Mouse (Mus musculus) intestine, embryonic 14.5 days (tissue): ENCODE results near the gene A530016L24Rik. TPM values are rescaled to one million over a fixed set of nuclear protein-coding genes. Genes with fewer than 3 reads are reported as not detected.

Source experiments
- ATAC-seq: fragments of 200-750 bp; cut with Nextera tagmentation; replicated peaks from 2 replicates; pipeline ENCODE4 v1.8.0; 2017; ENCODE audit warnings: low read depth, moderate number of reproducible peaks, moderate TSS enrichment, moderate library complexity; ENCODE audit not compliant: low FRiP score, low TSS enrichment
- DNase-seq: peaks from one replicate; pipeline ENCODE4 v3.0.0-alpha.2; 2018; ENCODE audit warnings: low spot score
- H3K27ac ChIP-seq: fragments of 300-500 bp; sonication (generic); 2 replicates; pipeline ENCODE4 v1.5.1; 2014; ENCODE audit warnings: low read depth, mild to moderate bottlenecking, control low read depth
- H3K27me3 ChIP-seq: fragments of 300-500 bp; sonication (generic); replicated peaks from 2 replicates; pipeline ENCODE4 v1.6.1; 2014; ENCODE audit warnings: low read length, control low read depth; ENCODE audit not compliant: control insufficient read depth, insufficient read depth
- H3K36me3 ChIP-seq: fragments of 300-500 bp; sonication (generic); 2 replicates; pipeline ENCODE4 v1.6.1; 2014; ENCODE audit warnings: low read length, control low read depth; ENCODE audit not compliant: control insufficient read depth, insufficient read depth
- H3K4me1 ChIP-seq: fragments of 300-500 bp; sonication (generic); replicated peaks from 2 replicates; pipeline ENCODE4 v1.6.1; 2014; ENCODE audit warnings: low read length, control low read depth, mixed read lengths; ENCODE audit not compliant: control insufficient read depth, insufficient read depth
- H3K4me2 ChIP-seq: fragments of 300-500 bp; sonication (generic); 2 replicates; pipeline ENCODE4 v1.6.1; 2014; ENCODE audit warnings: low read length
- H3K4me3 ChIP-seq: fragments of 300-500 bp; sonication (generic); 2 replicates; pipeline ENCODE4 v1.5.1; 2014; ENCODE audit warnings: low read depth, low read length, control low read depth, mixed read lengths
- H3K9ac ChIP-seq: fragments of 300-500 bp; sonication (generic); 2 replicates; pipeline ENCODE4 v1.6.1; 2014; ENCODE audit warnings: mild to moderate bottlenecking, low read length
- H3K9me3 ChIP-seq: fragments of 300-500 bp; sonication (generic); 2 replicates; pipeline ENCODE4 v1.6.1; 2016; ENCODE audit warnings: low read length, control low read depth; ENCODE audit not compliant: control insufficient read depth
- whole genome bisulfite sequencing: fragments of 180-500 bp; shearing (Covaris S2); extraction: QIAGEN DNeasy Blood & Tissue Kit; methylation state at CpG from one replicate; pipeline ENCODE4 v1.1.7; 2014; 5-methylcytosine and 5-hydroxymethylcytosine counted together
- polyA plus RNA-seq: library from polyadenylated mRNA; unstranded; fragments of >200 nt; fragmentation: Nextera tagmentation; extraction: Ambion mirVana; gene quantifications from 2 replicates; pipeline ENCODE4 v1.2.1, GENCODE M21; 2014

Gene A530016L24Rik
- polyA plus RNA-seq, 1 experiment from 2014 or later: 0.41 TPM

GRCm38 (mm10) chr12:112457839-112458238, 31.4 kb upstream of the A530016L24Rik start:
- Histone ChIP-seq H3K27me3 (no peaks in the 10 kb centered on the region), H3K4me3 (no peak overlapping the region), H3K36me3 (no peaks in the 10 kb centered on the region), H3K4me1 (no peaks in the 10 kb centered on the region), H3K4me2 (no peak overlapping the region), H3K27ac (no peak overlapping the region), H3K9me3 (no peaks in the 10 kb centered on the region), H3K9ac (no peak overlapping the region)
- no peak for DNase-seq
- ATAC-seq: no peak
- WGBS: 60% methylated on average over 4 of the region's 4 CpGs

- Histone ChIP-seq H3K4me3 (no peak overlapping the region), H3K4me1 (no peaks in the 10 kb centered on the region), H3K27ac (no peak overlapping the region), H3K36me3 (no peaks in the 10 kb centered on the region), H3K4me2 (no peak overlapping the region), H3K9me3 (no peaks in the 10 kb centered on the region), H3K27me3 (no peaks in the 10 kb centered on the region), H3K9ac (no peak overlapping the region)
- ATAC-seq: no peak
- WGBS: 34% methylated on average over 12 of the region's 12 CpGs
- no peak for DNase-seq
These were observed 26.8 kb upstream of the A530016L24Rik start for GRCm38 (mm10) chr12:112462423-112462822.

DNA sequence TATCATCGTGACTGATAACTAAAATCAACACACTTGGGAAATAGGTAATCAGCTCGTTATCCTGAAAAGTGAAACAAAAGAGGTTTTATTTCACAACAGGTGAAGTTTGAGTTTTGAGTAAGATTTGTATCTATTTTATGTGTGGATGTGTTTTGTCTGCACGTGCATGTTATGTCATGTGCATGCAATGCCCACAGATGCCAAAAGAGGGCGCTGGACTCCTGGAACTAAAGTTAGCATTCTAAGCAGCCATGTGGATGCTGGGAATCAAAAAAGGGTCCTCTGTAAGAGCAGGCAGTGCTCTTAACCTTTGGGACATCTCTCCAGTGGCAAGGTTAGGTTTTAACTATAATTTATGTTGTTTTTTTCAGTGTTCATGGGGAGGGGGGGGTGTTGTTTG, 26.0 kb upstream of the A530016L24Rik start:
- no peaks in the 10 kb centered on the region for H3K9me3 ChIP-seq
- no peaks in the 10 kb centered on the region for H3K36me3 ChIP-seq
- H3K4me2 ChIP-seq: no peak overlapping the region
- ATAC-seq (no peak), DNase-seq (no peak)
- no peak overlapping the region for H3K9ac ChIP-seq
- H3K27me3 ChIP-seq: no peaks in the 10 kb centered on the region
- no peak overlapping the region for H3K27ac ChIP-seq
- 70% methylated on average over 4 of the region's 4 CpGs for WGBS
- H3K4me3 ChIP-seq: no peak overlapping the region
- no peaks in the 10 kb centered on the region for H3K4me1 ChIP-seq

DNA sequence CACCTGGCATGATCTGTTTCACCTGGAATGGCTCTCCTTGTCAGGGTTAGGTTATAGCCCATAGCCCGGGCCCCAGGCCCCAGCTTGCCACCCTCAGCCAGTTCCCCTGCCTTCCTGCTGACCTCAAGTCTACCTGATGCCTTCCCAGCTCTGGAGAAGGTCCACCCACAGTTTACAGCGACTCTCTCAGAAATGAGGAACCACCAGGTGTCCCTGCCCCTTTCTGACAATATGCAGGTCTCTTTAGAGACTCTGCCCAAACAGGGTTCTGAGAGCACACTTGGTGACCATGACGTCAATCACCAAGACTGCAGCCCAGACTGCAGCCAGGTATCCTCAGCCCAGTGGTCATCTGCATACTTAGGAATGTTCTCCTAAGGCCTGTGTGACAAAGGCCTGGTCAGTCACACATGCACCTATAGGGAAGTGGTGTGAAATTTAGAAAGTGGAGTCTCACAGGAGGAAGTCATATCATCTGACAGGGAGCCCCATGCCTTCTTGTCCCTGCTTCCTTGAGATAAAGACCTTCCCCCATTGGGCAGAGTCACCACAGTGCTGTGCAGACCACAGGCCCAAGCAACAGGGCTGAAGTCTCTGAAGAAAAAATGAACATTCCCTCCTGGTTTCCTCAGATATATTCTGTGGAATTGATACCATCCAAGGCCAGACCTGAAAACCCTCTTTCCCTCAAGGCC, 25.4 kb upstream of the A530016L24Rik start:
- no peaks in the 10 kb centered on the region for H3K9me3 ChIP-seq
- no peak overlapping the region for H3K9ac ChIP-seq
- no peak for ATAC-seq
- WGBS: 93% methylated on average over 3 of the region's 3 CpGs
- DNase-seq: no peak
- H3K27me3 ChIP-seq: no peaks in the 10 kb centered on the region
- H3K4me3 ChIP-seq: no peak overlapping the region
- H3K27ac ChIP-seq: no peak overlapping the region
- no peak overlapping the region for H3K4me2 ChIP-seq
- H3K4me1 ChIP-seq: no peaks in the 10 kb centered on the region
- H3K36me3 ChIP-seq: no peaks in the 10 kb centered on the region

- DNase-seq (no peak), ATAC-seq (no peak)
- Histone ChIP-seq H3K4me2 (no peak overlapping the region), H3K9ac (no peak overlapping the region), H3K9me3 (no peaks in the 10 kb centered on the region), H3K27ac (no peak overlapping the region), H3K36me3 (no peaks in the 10 kb centered on the region), H3K4me3 (no peak overlapping the region), H3K27me3 (no peaks in the 10 kb centered on the region), H3K4me1 (no peaks in the 10 kb centered on the region)
- 84% methylated on average over 3 of the region's 3 CpGs for WGBS
These were observed 24.7 kb upstream of the A530016L24Rik start for GRCm38 (mm10) chr12:112464516-112464915.

DNA sequence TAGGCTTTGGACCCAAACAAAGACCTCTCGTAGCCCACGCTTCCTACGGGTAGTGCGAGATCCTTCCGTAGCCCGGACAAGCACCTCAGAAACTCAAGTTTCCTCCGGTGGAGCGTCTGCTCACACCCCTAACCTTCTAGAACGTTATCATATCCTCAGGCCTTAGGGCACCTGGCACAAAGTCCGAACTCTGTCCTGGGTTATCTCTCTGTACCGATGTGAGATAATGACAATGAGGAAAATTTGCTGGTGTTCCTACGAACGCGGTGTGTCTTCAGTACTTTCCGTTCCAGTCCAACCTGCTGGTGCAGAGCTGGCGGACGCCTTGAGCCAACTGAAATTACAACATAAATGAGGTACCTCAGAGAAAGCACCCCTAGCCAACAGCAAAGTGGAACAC, 23.3 kb upstream of the A530016L24Rik start:
- 85% methylated on average over 17 of the region's 17 CpGs for WGBS
- Histone ChIP-seq H3K27ac (no peak overlapping the region), H3K9ac (no peak overlapping the region), H3K9me3 (no peaks in the 10 kb centered on the region), H3K4me1 (no peaks in the 10 kb centered on the region), H3K36me3 (no peaks in the 10 kb centered on the region), H3K4me2 (no peak overlapping the region), H3K27me3 (0 out of 2 replicates have a peak, but pooled peaks cover 2% of the 10 kb centered on the region), H3K4me3 (no peak overlapping the region)
- no peak for DNase-seq
- no peak for ATAC-seq

DNA sequence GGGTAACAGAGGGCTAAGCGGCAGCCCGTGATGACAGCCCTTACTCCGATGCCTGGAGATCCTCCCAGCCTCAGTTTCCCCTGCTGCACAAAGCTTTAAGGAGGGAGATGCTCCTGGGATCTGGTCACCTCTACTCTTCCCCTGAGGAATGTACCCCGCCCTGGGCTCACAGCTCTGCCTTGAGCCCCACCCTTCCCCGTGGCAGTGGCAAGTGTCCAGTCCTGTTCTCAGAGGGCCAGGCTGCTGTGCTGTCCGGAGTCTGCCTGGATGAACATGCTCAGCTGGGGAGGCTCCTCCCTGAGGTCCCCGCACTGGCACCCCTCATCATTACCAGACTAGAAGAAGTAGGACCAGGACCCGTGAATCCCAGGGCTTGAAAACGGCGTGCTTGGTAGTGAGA, 21.9 kb upstream of the A530016L24Rik start:
- H3K27me3 ChIP-seq: 0 out of 2 replicates have a peak, but pooled peaks cover 5% of the 10 kb centered on the region
- no peak for DNase-seq
- 79% methylated on average over 10 of the region's 10 CpGs for WGBS
- H3K36me3 ChIP-seq: no peaks in the 10 kb centered on the region
- no peak for ATAC-seq
- no peak overlapping the region for H3K27ac ChIP-seq
- no peak overlapping the region for H3K4me2 ChIP-seq
- H3K4me1 ChIP-seq: no peaks in the 10 kb centered on the region
- H3K9ac ChIP-seq: no peak overlapping the region
- no peaks in the 10 kb centered on the region for H3K9me3 ChIP-seq
- H3K4me3 ChIP-seq: no peak overlapping the region

- Histone ChIP-seq H3K9me3 (no peaks in the 10 kb centered on the region), H3K27me3 (peaks cover 7% of the 10 kb centered on the region; the same call in 1 of the 2 replicates), H3K36me3 (no peaks in the 10 kb centered on the region), H3K27ac (no peak overlapping the region), H3K4me2 (no peak overlapping the region), H3K4me3 (no peak overlapping the region), H3K9ac (no peak overlapping the region), H3K4me1 (no peaks in the 10 kb centered on the region)
- WGBS: 90% methylated on average over 7 of the region's 7 CpGs
- ATAC-seq (no peak), DNase-seq (no peak)
These were observed 19.9 kb upstream of the A530016L24Rik start for GRCm38 (mm10) chr12:112469393-112469792.

DNA sequence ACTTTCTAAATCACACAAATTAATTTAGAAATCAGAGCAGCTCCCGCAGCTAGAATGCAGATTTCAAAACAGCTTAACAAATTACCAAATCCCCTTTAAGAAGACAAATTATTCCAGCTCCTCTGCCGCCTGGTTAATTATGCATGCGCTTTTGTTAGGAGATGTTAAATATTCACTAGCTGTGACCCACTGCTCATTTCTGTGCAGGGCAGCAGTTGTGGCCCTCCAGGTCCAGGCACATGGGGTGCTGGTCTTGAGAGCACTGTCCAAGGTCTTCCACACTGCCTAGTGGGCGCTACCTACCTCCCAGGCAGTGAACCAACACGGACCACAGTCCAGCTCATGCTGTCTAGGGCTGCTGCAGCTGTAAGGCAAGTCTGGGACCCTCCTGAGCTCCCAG, 19.0 kb upstream of the A530016L24Rik start:
- Histone ChIP-seq H3K9ac (no peak overlapping the region), H3K27ac (no peak overlapping the region), H3K36me3 (no peaks in the 10 kb centered on the region), H3K4me1 (no peaks in the 10 kb centered on the region), H3K27me3 (peaks cover 7% of the 10 kb centered on the region; the same call in 1 of the 2 replicates), H3K4me3 (no peak overlapping the region), H3K9me3 (no peaks in the 10 kb centered on the region), H3K4me2 (no peak overlapping the region)
- DNase-seq (no peak), ATAC-seq (no peak)
- 72% methylated on average over 5 of the region's 5 CpGs for WGBS
